Mouse (Mus musculus) heart, embryonic 12.5 days (tissue): ENCODE data around the gene Fam198a. TPM values are rescaled to one million over a fixed set of nuclear protein-coding genes. Genes with fewer than 3 reads are reported as not detected.

ENCODE experiments used
- ATAC-seq: fragments of 200-750 bp; cut with Nextera tagmentation; 2 replicates; pipeline ENCODE4 v1.8.0; 2017; ENCODE audit warnings: moderate TSS enrichment, moderate library complexity; ENCODE audit not compliant: insufficient number of reproducible peaks, low FRiP score
- H3K27ac ChIP-seq: fragments of 300-500 bp; sonication (generic); 2 replicates; pipeline ENCODE4 v1.5.1; 2016; ENCODE audit warnings: mild to moderate bottlenecking, moderate library complexity; ENCODE audit not compliant: poor library complexity, severe bottlenecking
- H3K27me3 ChIP-seq: fragments of 300-500 bp; sonication (generic); replicated peaks from 2 replicates; pipeline ENCODE4 v1.6.1; 2016; ENCODE audit warnings: mild to moderate bottlenecking, moderate library complexity
- H3K36me3 ChIP-seq: fragments of 300-500 bp; sonication (generic); 2 replicates; pipeline ENCODE4 v1.6.1; 2016; ENCODE audit warnings: mild to moderate bottlenecking, moderate library complexity
- H3K4me1 ChIP-seq: fragments of 300-500 bp; sonication (generic); replicated peaks from 2 replicates; pipeline ENCODE4 v1.6.1; 2016; ENCODE audit warnings: mild to moderate bottlenecking
- H3K4me2 ChIP-seq: fragments of 300-500 bp; sonication (generic); 2 replicates; pipeline ENCODE4 v1.6.1; 2016; ENCODE audit warnings: mild to moderate bottlenecking, moderate library complexity
- H3K4me3 ChIP-seq: fragments of 300-500 bp; sonication (generic); 2 replicates; pipeline ENCODE4 v1.5.1; 2016; ENCODE audit warnings: mild to moderate bottlenecking
- H3K9ac ChIP-seq: fragments of 300-500 bp; sonication (generic); 2 replicates; pipeline ENCODE4 v1.6.1; 2016; ENCODE audit warnings: mild to moderate bottlenecking, moderate library complexity
- H3K9me3 ChIP-seq: fragments of 300-500 bp; sonication (generic); replicated peaks from 2 replicates; pipeline ENCODE4 v1.6.1; 2016; ENCODE audit warnings: mild to moderate bottlenecking, moderate library complexity
- WGBS: fragments of 180-500 bp; shearing (Covaris S2); methylation state at CpG from one replicate; pipeline ENCODE4 v1.1.7; 2016; 5-methylcytosine and 5-hydroxymethylcytosine counted together
- polyA plus RNA-seq: library from polyadenylated mRNA; unstranded; fragments of >200 nt; fragmentation: Nextera tagmentation; extraction: Ambion mirVana; gene quantifications from 2 replicates; pipeline ENCODE4 v1.2.1, GENCODE M21; 2016

Gene Fam198a
- polyA plus RNA-seq, 1 experiment from 2014 or later, result 1.00 TPM

- H3K4me3 ChIP-seq, result no peak overlapping the region
- H3K36me3 ChIP-seq, result no peaks in the 10 kb centered on the region
- peaks cover 11% of the 10 kb centered on the region for H3K4me1 ChIP-seq
- H3K27me3 ChIP-seq, result no peaks in the 10 kb centered on the region; the same call in 1 of the 2 replicates
- ATAC-seq, result no peak
- no peak overlapping the region for H3K9ac ChIP-seq
- H3K9me3 ChIP-seq, result no peaks in the 10 kb centered on the region
- WGBS, result 85% methylated on average over 6 of the region's 6 CpGs
- no peak overlapping the region for H3K4me2 ChIP-seq
- no peak overlapping the region for H3K27ac ChIP-seq
These were observed 1.8 kb downstream of the Fam198a start for GRCm38 (mm10) chr9:121952596-121952995.

GRCm38 (mm10) chr9:121959966-121960635 lies 9.3 kb downstream of the Fam198a start:
- ATAC-seq, result no peak
- Histone ChIP-seq H3K9me3 (no peaks in the 10 kb centered on the region), H3K27ac (no peak overlapping the region)

GRCm38 (mm10) chr9:121964941-121965340 lies 14.2 kb downstream of the Fam198a start:
- H3K4me3 ChIP-seq, result no peak overlapping the region
- no peaks in the 10 kb centered on the region for H3K9me3 ChIP-seq
- H3K36me3 ChIP-seq, result no peaks in the 10 kb centered on the region
- H3K4me1 ChIP-seq, result no peaks in the 10 kb centered on the region
- no peak for ATAC-seq
- H3K27me3 ChIP-seq, result no peaks in the 10 kb centered on the region
- H3K27ac ChIP-seq, result no peak overlapping the region
- no peak overlapping the region for H3K9ac ChIP-seq
- 82% methylated on average over 7 of the region's 7 CpGs for WGBS
- H3K4me2 ChIP-seq, result no peak overlapping the region

More at GRCm38 (mm10) chr9:121959966-121960635, 9.3 kb downstream of the Fam198a start:
- H3K36me3 ChIP-seq, result no peaks in the 10 kb centered on the region
- no peak overlapping the region for H3K4me3 ChIP-seq
- WGBS, result 40% methylated on average over 7 of the region's 7 CpGs
- H3K27me3 ChIP-seq, result no peaks in the 10 kb centered on the region
- H3K4me1 ChIP-seq, result no peaks in the 10 kb centered on the region
- H3K4me2 ChIP-seq, result no peak overlapping the region
- H3K9ac ChIP-seq, result no peak overlapping the region

DNA sequence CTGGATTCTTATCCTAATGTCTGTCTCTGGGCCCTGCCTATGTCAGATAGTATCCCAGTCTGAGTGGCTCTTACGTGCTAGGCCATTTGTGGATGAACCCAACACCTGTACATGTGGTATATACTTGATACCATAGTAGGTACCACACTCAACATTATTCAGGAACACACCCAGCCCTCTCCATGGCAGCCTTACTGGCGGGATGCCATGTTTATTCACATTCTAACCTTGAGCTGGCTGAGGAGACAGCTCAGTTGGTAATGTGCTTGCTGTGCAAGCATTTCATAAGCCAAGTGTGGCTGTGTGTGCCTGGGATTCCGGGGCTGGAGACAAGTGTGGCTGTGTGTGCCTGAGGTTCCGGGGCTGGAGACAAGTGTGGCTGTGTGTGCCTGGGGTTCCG lies 17.5 kb downstream of the Fam198a start:
- Histone ChIP-seq H3K36me3 (no peaks in the 10 kb centered on the region), H3K27me3 (no peaks in the 10 kb centered on the region), H3K27ac (no peak overlapping the region), H3K4me1 (no peaks in the 10 kb centered on the region; the same call in 1 of the 2 replicates), H3K4me3 (no peak overlapping the region), H3K9me3 (no peaks in the 10 kb centered on the region), H3K9ac (no peak overlapping the region), H3K4me2 (no peak overlapping the region)
- no peak for ATAC-seq
- 71% methylated on average over 5 of the region's 5 CpGs for whole genome bisulfite sequencing

DNA sequence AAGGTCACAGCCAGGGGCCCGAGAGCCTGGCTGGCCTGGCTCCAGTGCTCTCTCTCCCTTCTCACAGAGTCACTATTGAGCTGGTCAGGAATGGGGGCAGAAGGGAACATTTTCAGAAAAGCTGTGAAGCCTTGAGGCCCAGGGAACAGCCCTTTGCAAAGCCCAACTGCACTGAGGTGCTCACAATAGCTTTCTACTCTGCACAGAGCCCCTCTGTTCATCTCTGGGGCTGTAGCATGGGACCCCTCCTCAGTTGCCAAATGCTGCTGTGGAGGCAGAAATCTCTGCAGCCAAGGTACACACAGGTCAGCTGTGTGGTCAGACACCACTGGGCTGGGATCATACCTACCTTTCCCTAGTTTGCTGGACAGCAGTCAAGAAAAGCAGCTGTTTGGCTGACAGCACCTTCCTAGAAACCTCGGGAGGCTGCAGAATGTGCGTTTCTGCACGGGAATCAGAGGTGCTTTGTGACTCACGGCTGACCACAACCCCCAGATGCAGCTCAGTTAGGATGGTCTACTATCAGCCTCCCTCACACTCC lies 19.1 kb downstream of the Fam198a start:
- Histone ChIP-seq H3K9me3 (no peaks in the 10 kb centered on the region), H3K4me1 (no peaks in the 10 kb centered on the region; the same call in 1 of the 2 replicates), H3K4me2 (no peak overlapping the region), H3K4me3 (no peak overlapping the region), H3K27me3 (no peaks in the 10 kb centered on the region), H3K27ac (no peak overlapping the region), H3K9ac (no peak overlapping the region), H3K36me3 (no peaks in the 10 kb centered on the region)
- 51% methylated on average over 5 of the region's 5 CpGs for WGBS
- ATAC-seq, result no peak

GRCm38 (mm10) chr9:121973207-121973606 lies 22.4 kb downstream of the Fam198a start:
- WGBS, result 52% methylated on average over 1 of the region's 1 CpGs
- ATAC-seq, result no peak
- H3K27ac ChIP-seq, result no peak overlapping the region
- H3K4me3 ChIP-seq, result no peak overlapping the region
- H3K4me2 ChIP-seq, result no peak overlapping the region
- H3K4me1 ChIP-seq, result no peaks in the 10 kb centered on the region; the same call in 1 of the 2 replicates
- no peak overlapping the region for H3K9ac ChIP-seq
- H3K9me3 ChIP-seq, result no peaks in the 10 kb centered on the region
- H3K27me3 ChIP-seq, result no peaks in the 10 kb centered on the region; the same call in 1 of the 2 replicates
- H3K36me3 ChIP-seq, result no peaks in the 10 kb centered on the region

DNA sequence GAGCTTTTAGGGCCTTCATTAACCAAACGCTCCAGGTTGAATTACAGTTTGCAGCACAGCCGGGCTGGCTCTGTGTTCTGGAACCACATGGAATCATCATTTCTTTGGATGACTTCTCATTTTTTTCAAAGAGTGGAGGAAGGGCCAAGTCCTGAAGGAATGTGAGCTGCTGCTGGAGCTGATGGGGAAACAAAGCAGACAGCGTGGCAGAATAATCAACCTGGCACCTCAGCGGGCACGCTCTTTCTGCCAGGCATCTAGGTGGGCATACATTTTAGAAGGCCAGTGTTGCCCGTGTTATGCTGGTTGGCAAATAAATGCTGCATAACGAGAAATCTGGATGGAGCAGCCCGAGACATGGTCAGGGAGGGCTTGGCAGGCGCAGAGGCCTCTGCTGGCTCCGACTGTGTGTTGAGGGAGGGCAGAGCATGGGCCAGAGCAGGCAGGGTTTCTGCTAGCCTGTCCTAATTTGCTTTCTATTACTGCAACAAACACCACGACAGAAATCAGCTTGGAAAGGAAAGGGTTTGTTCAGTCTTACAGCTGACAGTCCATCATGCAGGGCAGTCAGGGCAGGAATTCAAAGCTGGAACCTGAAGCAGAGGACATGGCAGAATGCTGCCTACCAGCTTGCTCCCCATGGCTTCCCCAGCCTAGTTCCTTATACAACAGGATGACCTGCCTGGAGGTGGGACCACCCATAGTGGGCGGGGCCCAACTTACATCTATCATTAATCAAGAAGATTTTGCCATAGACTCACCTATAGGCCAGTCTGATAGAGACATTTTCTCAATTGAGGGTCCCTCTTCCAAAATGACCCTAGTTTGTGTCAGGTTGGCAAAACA lies 23.6 kb downstream of the Fam198a start:
- 84% methylated on average over 12 of the region's 12 CpGs for WGBS
- Histone ChIP-seq H3K4me3 (no peak overlapping the region), H3K4me1 (no peaks in the 10 kb centered on the region; the same call in 1 of the 2 replicates), H3K36me3 (no peaks in the 10 kb centered on the region), H3K4me2 (no peak overlapping the region), H3K9me3 (no peaks in the 10 kb centered on the region), H3K27me3 (no peaks in the 10 kb centered on the region; the same call in 1 of the 2 replicates), H3K9ac (no peak overlapping the region), H3K27ac (no peak overlapping the region)
- no peak for ATAC-seq

DNA sequence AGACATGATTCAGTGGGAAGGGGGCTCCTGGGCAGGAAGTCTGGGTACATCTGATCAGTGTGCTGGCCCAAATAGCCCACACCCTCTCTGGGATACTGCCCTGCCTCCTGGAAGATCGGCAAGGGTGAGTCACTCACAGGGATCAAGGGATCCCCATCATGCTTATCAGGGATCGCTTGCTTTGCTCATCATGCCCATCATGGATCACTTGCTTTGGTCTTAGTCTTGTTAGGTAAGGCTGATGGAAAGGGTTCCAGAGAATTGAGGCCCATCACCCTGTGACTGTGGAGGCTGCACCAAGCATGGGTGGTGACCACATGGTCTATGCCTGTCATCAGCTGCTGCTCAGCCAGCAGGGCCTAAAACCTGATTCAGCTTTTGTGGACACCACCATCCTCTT lies 24.5 kb downstream of the Fam198a start:
- Histone ChIP-seq H3K4me2 (no peak overlapping the region), H3K4me1 (no peaks in the 10 kb centered on the region; the same call in 1 of the 2 replicates), H3K4me3 (no peak overlapping the region), H3K9ac (no peak overlapping the region), H3K36me3 (no peaks in the 10 kb centered on the region), H3K9me3 (no peaks in the 10 kb centered on the region), H3K27me3 (no peaks in the 10 kb centered on the region; the same call in 1 of the 2 replicates), H3K27ac (no peak overlapping the region)
- ATAC-seq, result no peak
- 81% methylated on average over 2 of the region's 2 CpGs for WGBS

DNA sequence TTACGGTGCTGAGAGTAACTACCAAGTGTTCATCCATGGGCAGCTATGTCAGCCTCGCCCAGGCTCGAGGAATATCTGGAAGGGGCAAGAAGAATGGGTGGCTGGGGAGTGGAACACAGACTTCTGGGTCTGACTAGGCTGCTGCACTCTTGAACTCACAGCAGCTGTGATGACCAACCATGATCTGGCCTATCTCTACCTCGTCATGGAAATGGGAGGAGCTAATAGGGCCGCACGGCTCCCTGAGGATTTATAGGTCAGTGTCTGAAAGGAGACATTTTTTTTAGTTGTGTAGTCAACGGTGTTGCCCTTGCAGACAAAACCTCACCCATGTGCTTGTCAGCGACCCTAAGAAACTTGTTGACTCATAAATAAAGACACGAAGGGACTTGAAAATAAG lies 30.3 kb downstream of the Fam198a start:
- no peak overlapping the region for H3K4me3 ChIP-seq
- H3K36me3 ChIP-seq, result peaks cover 7% of the 10 kb centered on the region; the same call in 1 of the 2 replicates
- H3K27ac ChIP-seq, result no peak overlapping the region
- no peaks in the 10 kb centered on the region for H3K9me3 ChIP-seq
- no peak for ATAC-seq
- WGBS, result 79% methylated on average over 9 of the region's 9 CpGs
- H3K27me3 ChIP-seq, result no peaks in the 10 kb centered on the region; the same call in 1 of the 2 replicates
- no peak overlapping the region for H3K4me2 ChIP-seq
- H3K4me1 ChIP-seq, result no peaks in the 10 kb centered on the region
- no peak overlapping the region for H3K9ac ChIP-seq

DNA sequence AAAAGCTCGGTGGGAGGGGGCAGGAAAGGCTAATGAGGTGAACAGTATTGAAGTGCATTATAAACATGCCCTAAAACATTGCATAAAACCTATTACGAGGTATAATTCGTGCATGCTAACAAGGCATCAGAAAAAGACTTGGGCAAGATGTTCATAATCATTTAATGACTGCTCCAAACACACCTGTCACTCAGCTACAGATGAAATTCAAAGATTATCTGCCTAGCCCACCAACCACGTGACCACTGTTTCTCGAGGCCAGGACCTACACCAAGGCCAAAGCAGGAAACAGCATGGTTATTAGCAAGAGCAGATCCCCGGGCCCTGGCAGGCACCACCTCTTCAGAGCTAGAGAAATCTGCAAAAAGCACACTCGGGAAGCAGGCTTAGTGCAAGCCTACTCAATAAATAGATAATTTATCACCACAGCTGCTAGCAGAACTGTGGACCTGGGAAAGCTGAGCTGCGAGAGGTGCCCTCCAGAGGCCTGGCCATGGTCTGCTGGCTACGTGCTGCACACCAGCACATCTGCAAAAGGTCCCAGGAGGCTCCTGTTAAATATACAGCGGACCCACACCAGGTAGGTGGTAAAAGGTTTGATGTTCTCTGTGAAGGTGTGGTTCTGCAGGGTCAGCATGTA lies 30.8 kb downstream of the Fam198a start:
- H3K4me1 ChIP-seq, result no peaks in the 10 kb centered on the region
- no peak overlapping the region for H3K9ac ChIP-seq
- H3K4me2 ChIP-seq, result no peak overlapping the region
- WGBS, result 79% methylated on average over 10 of the region's 10 CpGs
- peaks cover 7% of the 10 kb centered on the region; the same call in 1 of the 2 replicates for H3K36me3 ChIP-seq
- no peaks in the 10 kb centered on the region for H3K9me3 ChIP-seq
- no peak for ATAC-seq
- no peak overlapping the region for H3K27ac ChIP-seq
- H3K27me3 ChIP-seq, result no peaks in the 10 kb centered on the region
- H3K4me3 ChIP-seq, result no peak overlapping the region

DNA sequence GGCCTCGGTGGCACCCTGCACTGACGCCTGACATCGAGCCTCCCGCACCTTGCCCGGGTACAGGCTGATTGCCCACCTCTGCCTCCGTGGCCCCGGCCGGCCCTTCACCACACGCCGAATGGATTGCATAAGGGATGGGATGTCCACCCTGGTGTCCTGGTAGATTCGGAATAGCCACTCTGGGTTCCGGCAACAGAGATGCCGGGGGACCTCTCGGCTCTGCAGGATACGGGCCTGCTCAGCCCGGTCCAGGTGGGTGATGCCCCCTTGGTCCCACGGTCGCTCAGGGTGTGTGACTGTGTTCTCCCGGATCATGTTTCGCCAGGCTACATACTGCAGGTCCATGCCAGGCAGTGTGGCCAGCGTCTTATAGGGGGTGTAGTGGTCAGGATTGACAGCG lies 31.4 kb downstream of the Fam198a start:
- H3K9me3 ChIP-seq, result no peaks in the 10 kb centered on the region
- H3K27me3 ChIP-seq, result no peaks in the 10 kb centered on the region
- no peak for ATAC-seq
- H3K4me1 ChIP-seq, result no peaks in the 10 kb centered on the region
- H3K27ac ChIP-seq, result no peak overlapping the region
- H3K4me3 ChIP-seq, result no peak overlapping the region
- H3K4me2 ChIP-seq, result no peak overlapping the region
- 93% methylated on average over 22 of the region's 22 CpGs for WGBS
- no peak overlapping the region for H3K9ac ChIP-seq
- H3K36me3 ChIP-seq, result peaks cover 7% of the 10 kb centered on the region; the same call in 1 of the 2 replicates
